Mouse (Mus musculus) MEL (cell line): ENCODE measurements around the gene Tmbim6. TPM values are rescaled to one million over a fixed set of nuclear protein-coding genes. Genes with fewer than 3 reads are reported as not detected.

Source experiments
- DNase-seq: peaks from one replicate; pipeline ENCODE4 v3.0.0; 2011; ENCODE audit warnings: low read depth, low spot score
- H3K27ac ChIP-seq: 2 replicates; pipeline ENCODE4 v1.5.1; 2012; ENCODE audit warnings: low read depth, mild to moderate bottlenecking, control low read depth, low read length, moderate library complexity; ENCODE audit not compliant: control insufficient read depth
- H3K27me3 ChIP-seq, 2 experiments: fragments of 150-350 bp in 1 of 2; sonication (generic) in 1 of 2; 2 replicates each; pipeline ENCODE4 v1.6.1; 2012; ENCODE audit warnings: low read length in 2 of 2, mild to moderate bottlenecking in 2 of 2, improper control_type of control experiment in 1 of 2, moderate library complexity in 1 of 2; ENCODE audit not compliant: insufficient read depth in 2 of 2, control insufficient read depth in 1 of 2
- H3K36me3 ChIP-seq, 2 experiments: 2 replicates each; pipeline ENCODE4 v1.6.1; 2012 to 2014; ENCODE audit warnings: low read length in 2 of 2, improper control_type of control experiment in 1 of 2, inconsistent platforms in 1 of 2, mild to moderate bottlenecking in 1 of 2; ENCODE audit not compliant: insufficient read depth in 2 of 2, control insufficient read depth in 1 of 2
- H3K4me1 ChIP-seq, 2 experiments: fragments of 150-350 bp in 1 of 2; sonication (generic) in 1 of 2; 2 replicates each; pipeline ENCODE4 v1.6.1; 2012; ENCODE audit warnings: low read length in 2 of 2, improper control_type of control experiment in 1 of 2, mild to moderate bottlenecking in 1 of 2; ENCODE audit not compliant: insufficient read depth in 2 of 2, control insufficient read depth in 1 of 2
- H3K4me3 ChIP-seq, 2 experiments: fragments of 150-350 bp in 1 of 2; sonication (generic) in 1 of 2; 2 replicates each; pipeline ENCODE4 v1.5.1; 2012; ENCODE audit warnings: low read depth in 2 of 2, low read length in 2 of 2, mild to moderate bottlenecking in 2 of 2, moderate library complexity in 2 of 2, control low read depth in 1 of 2, improper control_type of control experiment in 1 of 2; ENCODE audit not compliant: control insufficient read depth in 1 of 2, insufficient read depth in 1 of 2
- H3K79me2 ChIP-seq: 2 replicates; pipeline ENCODE4 v1.6.1; 2012; ENCODE audit warnings: mild to moderate bottlenecking, low read length, moderate library complexity; ENCODE audit not compliant: control insufficient read depth, poor library complexity, insufficient read depth
- H3K9ac ChIP-seq: 2 replicates; pipeline ENCODE4 v1.6.1; 2012; ENCODE audit warnings: low read depth, mild to moderate bottlenecking, control low read depth, low read length, moderate library complexity; ENCODE audit not compliant: control insufficient read depth, poor library complexity, severe bottlenecking
- H3K9me3 ChIP-seq: fragments of 150-350 bp; sonication (generic); replicated peaks from 2 replicates; pipeline ENCODE4 v1.6.1; 2012; ENCODE audit warnings: mild to moderate bottlenecking, low read length, improper control_type of control experiment, moderate library complexity; ENCODE audit not compliant: insufficient read depth
- BHLHE40 ChIP-seq: IDR thresholded peaks from 2 replicates; pipeline ENCODE4 v1.6.1; 2012; ENCODE audit warnings: low read depth, mild to moderate bottlenecking, inconsistent platforms, low read length, improper control_type of control experiment, borderline replicate concordance
- CHD2 ChIP-seq: IDR thresholded peaks from 2 replicates; pipeline ENCODE4 v1.6.1; 2011; ENCODE audit warnings: low read length, improper control_type of control experiment
- CTCF ChIP-seq, 3 experiments: IDR thresholded peaks in 2 of 3; conservative IDR thresholded peaks in 1 of 3; 2 replicates each; pipeline ENCODE4 v1.5.1; 2011 to 2012; ENCODE audit warnings: low read length in 3 of 3, low read depth in 2 of 3, mild to moderate bottlenecking in 2 of 3, improper control_type of control experiment in 1 of 3, inconsistent platforms in 1 of 3, mixed read lengths in 1 of 3, moderate library complexity in 1 of 3; ENCODE audit not compliant: control insufficient read depth in 1 of 3, insufficient read depth in 1 of 3, poor library complexity in 1 of 3, severe bottlenecking in 1 of 3
- E2F4 ChIP-seq: IDR thresholded peaks from 2 replicates; pipeline ENCODE4 v1.6.1; 2011; ENCODE audit warnings: low read depth, low read length, improper control_type of control experiment, borderline replicate concordance
- EP300 ChIP-seq, 2 experiments: IDR thresholded peaks; 2 replicates each; pipeline ENCODE4 v1.6.1; 2011; ENCODE audit warnings: improper control_type of control experiment in 2 of 2, low read length in 2 of 2, low read depth in 1 of 2, mild to moderate bottlenecking in 1 of 2
- ETS1 ChIP-seq: IDR thresholded peaks from 2 replicates; pipeline ENCODE4 v1.6.1; 2012; ENCODE audit warnings: low read depth, mild to moderate bottlenecking, inconsistent platforms, low read length, improper control_type of control experiment, moderate library complexity
- GABPA ChIP-seq: IDR thresholded peaks from 2 replicates; pipeline ENCODE4 v1.6.1; 2012; ENCODE audit warnings: low read depth, mild to moderate bottlenecking, inconsistent platforms, low read length, improper control_type of control experiment, moderate library complexity
- HCFC1 ChIP-seq: IDR thresholded peaks from 2 replicates; pipeline ENCODE4 v1.6.1; 2012; ENCODE audit warnings: low read depth, mild to moderate bottlenecking, inconsistent platforms, low read length, improper control_type of control experiment, moderate library complexity
- JUND ChIP-seq: IDR thresholded peaks from 2 replicates; pipeline ENCODE4 v1.6.1; 2011; ENCODE audit warnings: low read depth, mild to moderate bottlenecking, improper control_type of control experiment, low read length
- MAX ChIP-seq: IDR thresholded peaks from 2 replicates; pipeline ENCODE4 v1.6.1; 2011; ENCODE audit warnings: low read length, improper control_type of control experiment
- MEF2A ChIP-seq: IDR thresholded peaks from 2 replicates; pipeline ENCODE4 v1.6.1; 2014; ENCODE audit warnings: low read depth, mild to moderate bottlenecking, inconsistent platforms, low read length, improper control_type of control experiment; ENCODE audit not compliant: poor library complexity, insufficient replicate concordance, severe bottlenecking; ENCODE audit errors: extremely low read depth
- MXI1 ChIP-seq: IDR thresholded peaks from 2 replicates; pipeline ENCODE4 v1.6.1; 2011; ENCODE audit warnings: mild to moderate bottlenecking, low read depth, low read length, improper control_type of control experiment
- NELFE ChIP-seq: IDR thresholded peaks from 2 replicates; pipeline ENCODE4 v1.6.1; 2011; ENCODE audit warnings: low read depth, low read length, improper control_type of control experiment
- NRF1 ChIP-seq: IDR thresholded peaks from 2 replicates; pipeline ENCODE4 v1.6.1; 2014; ENCODE audit warnings: low read depth, mild to moderate bottlenecking, inconsistent platforms, low read length, improper control_type of control experiment, moderate library complexity; ENCODE audit not compliant: poor library complexity, insufficient read depth, severe bottlenecking
- POLR2A ChIP-seq, 2 experiments: IDR thresholded peaks; 2 replicates each; pipeline ENCODE4 v1.6.1; 2011 to 2012; ENCODE audit warnings: low read length in 2 of 2, mild to moderate bottlenecking in 2 of 2, control low read depth in 1 of 2, improper control_type of control experiment in 1 of 2, low read depth in 1 of 2, moderate library complexity in 1 of 2; ENCODE audit not compliant: control insufficient read depth in 1 of 2, insufficient read depth in 1 of 2, poor library complexity in 1 of 2
- POLR2AphosphoS2 ChIP-seq: IDR thresholded peaks from 2 replicates; pipeline ENCODE4 v1.6.1; 2011; ENCODE audit warnings: low read length, improper control_type of control experiment
- RAD21 ChIP-seq: IDR thresholded peaks from 2 replicates; pipeline ENCODE4 v1.6.1; 2011; ENCODE audit warnings: mild to moderate bottlenecking, low read depth, low read length, improper control_type of control experiment
- RCOR1 ChIP-seq: IDR thresholded peaks from 2 replicates; pipeline ENCODE4 v1.6.1; 2012; ENCODE audit warnings: low read depth, mild to moderate bottlenecking, inconsistent platforms, low read length, improper control_type of control experiment
- SIN3A ChIP-seq: IDR thresholded peaks from 2 replicates; pipeline ENCODE4 v1.6.1; 2012; ENCODE audit warnings: low read length, improper control_type of control experiment, inconsistent platforms
- SMC3 ChIP-seq: IDR thresholded peaks from 2 replicates; pipeline ENCODE4 v1.6.1; 2011; ENCODE audit warnings: low read depth, low read length, improper control_type of control experiment
- TAL1 ChIP-seq: IDR thresholded peaks from 2 replicates; pipeline ENCODE4 v1.6.1; 2012; ENCODE audit warnings: mild to moderate bottlenecking, inconsistent platforms, low read length, moderate library complexity, mixed read lengths
- TBP ChIP-seq: IDR thresholded peaks from 2 replicates; pipeline ENCODE4 v1.8.0; 2011; ENCODE audit warnings: low read depth, low read length, improper control_type of control experiment
- UBTF ChIP-seq: IDR thresholded peaks from 2 replicates; pipeline ENCODE4 v1.6.1; 2012; ENCODE audit warnings: low read depth, mild to moderate bottlenecking, inconsistent platforms, low read length, improper control_type of control experiment, moderate library complexity, borderline replicate concordance; ENCODE audit not compliant: insufficient read depth
- USF1 ChIP-seq: IDR thresholded peaks from 2 replicates; pipeline ENCODE4 v1.6.1; 2014; ENCODE audit warnings: low read depth, mild to moderate bottlenecking, inconsistent platforms, low read length, improper control_type of control experiment, moderate library complexity
- USF2 ChIP-seq, 2 experiments: IDR thresholded peaks; 2 replicates each; pipeline ENCODE4 v1.6.1; 2011 to 2012; ENCODE audit warnings: improper control_type of control experiment in 2 of 2, low read length in 2 of 2, borderline replicate concordance in 1 of 2, inconsistent platforms in 1 of 2, low read depth in 1 of 2, mild to moderate bottlenecking in 1 of 2; ENCODE audit not compliant: insufficient read depth in 1 of 2
- ZNF384 ChIP-seq: IDR thresholded peaks from 2 replicates; pipeline ENCODE4 v1.6.1; 2012; ENCODE audit warnings: low read depth, mild to moderate bottlenecking, inconsistent platforms, low read length, improper control_type of control experiment
- polyA plus RNA-seq, 2 experiments: library from polyadenylated mRNA; stranded (reverse) in 1 of 2; unstranded in 1 of 2; fragments of >175 nt in 1 of 2; fragments of >200 nt in 1 of 2; gene quantifications; 2 replicates each; pipeline versions ENCODE4 v1.2.1 to v1.2.4; 2012; ENCODE audit warnings: low replicate concordance in 2 of 2, low read depth in 1 of 2; ENCODE audit not compliant: insufficient read length in 2 of 2, insufficient read depth in 1 of 2, missing spikeins in 1 of 2
- total RNA-seq: library from RNA; depleted of rRNA; stranded (reverse); fragments of 300-350 nt; gene quantifications from 2 replicates; pipeline ENCODE4 v1.2.3, GENCODE M21; 2012

The Tmbim6 gene
- total and polyA plus RNA-seq, 3 experiments, result 243 to 339 TPM; not detected in 1

- H3K27ac ChIP-seq, result no peak overlapping the region
- TF ChIP-seq E2F4 (no peak), USF2 (IDR thresholded peaks at IDR 0.05; ENCODE audit: borderline replicate concordance in 1 of 2, insufficient read depth in 1 of 2, low read depth in 1 of 2, low read length in 2 of 2) (no peak), MEF2A (no peak), MAX (no peak), NELFE (no peak), TBP (no peak), ETS1 (no peak), SIN3A (no peak), POLR2AphosphoS2 (no peak), SMC3 (no peak), EP300 (IDR thresholded peaks at IDR 0.05; ENCODE audit: low read depth in 1 of 2, low read length in 2 of 2) (no peak), USF1 (no peak), MXI1 (no peak), RAD21 (no peak), ZNF384 (no peak), HCFC1 (no peak)
These were observed 31.2 kb downstream of the Tmbim6 start for GRCm38 (mm10) chr15:99423884-99424283.

GRCm38 (mm10) chr15:99430394-99430793 is 37.7 kb downstream of the Tmbim6 start:
- Histone ChIP-seq H3K27ac (no peak overlapping the region), H3K9me3 (no peaks in the 10 kb centered on the region), H3K36me3 (no peaks in the 10 kb centered on the region), H3K79me2 (no peaks in the 10 kb centered on the region), H3K4me1 (no peaks in the 10 kb centered on the region), H3K4me3 (no peak overlapping the region)
- TF ChIP-seq BHLHE40 (no peak), RCOR1 (no peak), ETS1 (no peak), TBP (no peak), RAD21 (no peak), MAX (no peak), JUND (no peak), CHD2 (no peak), TAL1 (no peak), USF2 (IDR thresholded peaks at IDR 0.05; ENCODE audit: borderline replicate concordance in 1 of 2, insufficient read depth in 1 of 2, low read depth in 1 of 2, low read length in 2 of 2) (no peak), MXI1 (no peak), GABPA (no peak), CTCF (IDR thresholded peaks at IDR 0.05 in 2 of 3, conservative IDR thresholded peaks at IDR 0.05 in 1 of 3; ENCODE audit: control insufficient read depth in 1 of 3, insufficient read depth in 1 of 3, low read depth in 2 of 3, low read length in 3 of 3, poor library complexity in 1 of 3, severe bottlenecking in 1 of 3) (no peak), UBTF (no peak), NRF1 (no peak), POLR2A (IDR thresholded peaks at IDR 0.05; ENCODE audit: control insufficient read depth in 1 of 2, insufficient read depth in 1 of 2, low read depth in 1 of 2, low read length in 2 of 2, poor library complexity in 1 of 2) (no peak), SMC3 (no peak)
- TF ChIP-seq, all 39 proteins: peak for 0
- DNase-seq, result no peak
- Histone ChIP-seq H3K27me3 (no peaks in the 10 kb centered on the region), H3K9ac (no peak overlapping the region)

More at GRCm38 (mm10) chr15:99423884-99424283, 31.2 kb downstream of the Tmbim6 start:
- Histone ChIP-seq H3K27me3 (no peaks in the 10 kb centered on the region), H3K4me3 (no peak overlapping the region), H3K9ac (no peak overlapping the region), H3K9me3 (no peaks in the 10 kb centered on the region), H3K36me3 (no peaks in the 10 kb centered on the region), H3K79me2 (no peaks in the 10 kb centered on the region), H3K4me1 (no peaks in the 10 kb centered on the region)
- DNase-seq, result no peak
